Mouse (Mus musculus) ES-E14 (cell line): ENCODE measurements at regions not wholly inside any gene's neighbourhood (a gene's known extent, or its start where the extent isn't known, plus 50 kb on each side); places are given as distances from the start of the nearest gene placed in this dataset.

Experiments used
- CHD2 ChIP-seq: IDR thresholded peaks from 2 replicates; pipeline ENCODE4 v1.6.1; 2014; ENCODE audit warnings: mild to moderate bottlenecking, low read depth, low read length, inconsistent platforms
- HCFC1 ChIP-seq: IDR thresholded peaks from 2 replicates; pipeline ENCODE4 v1.6.1; 2012; ENCODE audit warnings: low read length, inconsistent platforms, borderline replicate concordance; ENCODE audit not compliant: insufficient read depth
- MAFK ChIP-seq: IDR thresholded peaks from 2 replicates; pipeline ENCODE4 v1.6.1; 2014; ENCODE audit warnings: mild to moderate bottlenecking, low read depth, low read length, inconsistent platforms; ENCODE audit not compliant: insufficient read depth
- ZC3H11A ChIP-seq: IDR thresholded peaks from 2 replicates; pipeline ENCODE4 v1.6.1; 2012; ENCODE audit warnings: low read depth, mild to moderate bottlenecking, inconsistent platforms, low read length, borderline replicate concordance
- ZNF384 ChIP-seq: IDR thresholded peaks from 2 replicates; pipeline ENCODE4 v1.6.1; 2012; ENCODE audit warnings: low read depth, low read length, inconsistent platforms

GRCm38 (mm10) chr10:19502874-19503273, 88.9 kb upstream of the Ifngr1 start:
- no peak for TF ChIP-seq ZC3H11A
- no peak for TF ChIP-seq ZNF384
- no peak for TF ChIP-seq MAFK
- TF ChIP-seq CHD2 = no peak
- no peak for TF ChIP-seq HCFC1
